Mouse (Mus musculus) C2C12 (cell line): ENCODE measurements around the gene Nol4l.

Experiments used
- CTCF ChIP-seq: IDR thresholded peaks from one replicate; pipeline ENCODE4 v1.5.1; 2011; ENCODE audit not compliant: control insufficient read depth, insufficient read depth, insufficient read length
- FOSL1 ChIP-seq: IDR thresholded peaks from one replicate; pipeline ENCODE4 v1.8.0; 2011; ENCODE audit warnings: mild to moderate bottlenecking, low read length; ENCODE audit not compliant: poor library complexity, insufficient read depth, severe bottlenecking
- MAX ChIP-seq: IDR thresholded peaks from one replicate; pipeline ENCODE4 v1.6.1; 2011; ENCODE audit warnings: mild to moderate bottlenecking, control low read depth
- MYOD1 ChIP-seq: IDR thresholded peaks from one replicate; pipeline ENCODE4 v1.6.1; 2011; ENCODE audit warnings: low read depth; ENCODE audit not compliant: control insufficient read depth, insufficient read length
- MYOG ChIP-seq: IDR thresholded peaks from one replicate; pipeline ENCODE4 v1.6.1; 2011; ENCODE audit not compliant: control insufficient read depth, insufficient read length; ENCODE audit errors: extremely low read depth
- USF1 ChIP-seq: IDR thresholded peaks from one replicate; pipeline ENCODE4 v1.6.1; 2011; ENCODE audit warnings: low read depth, mild to moderate bottlenecking, control low read depth, moderate library complexity

DNA sequence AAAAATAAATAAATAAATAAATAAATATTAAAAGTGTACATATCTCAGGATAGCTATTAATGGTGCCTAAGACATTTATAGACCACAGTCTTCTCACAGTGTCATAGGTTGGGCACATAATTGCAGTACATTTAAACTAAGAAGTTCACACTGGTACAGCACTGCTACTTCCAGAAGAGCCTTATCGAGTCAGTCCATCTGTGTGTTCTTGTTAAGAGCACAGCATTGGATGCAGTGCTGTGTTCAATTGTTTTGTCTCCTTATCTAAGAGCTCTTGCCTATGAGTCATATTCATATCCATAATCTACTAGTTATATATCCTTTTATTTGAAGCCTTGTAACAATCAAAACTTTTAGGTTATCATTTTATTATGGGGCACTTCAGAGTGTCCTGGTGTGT is 149.3 kb downstream of the Nol4l start:
- no peak for TF ChIP-seq CTCF
- TF ChIP-seq USF1 = no peak
- TF ChIP-seq MAX = no peak
- TF ChIP-seq MYOD1 = no peak
- no peak for TF ChIP-seq MYOG
- no peak for TF ChIP-seq FOSL1
